Mouse (Mus musculus) hindbrain, embryonic 10.5 days (tissue): ENCODE measurements around the gene Ndufs2. TPM values are rescaled to one million over a fixed set of nuclear protein-coding genes. Genes with fewer than 3 reads are reported as not detected.

ENCODE experiments used
- DNase-seq: peaks from one replicate; pipeline ENCODE4 v3.0.0-alpha.2; 2017; ENCODE audit warnings: low spot score
- H3K27ac ChIP-seq: fragments of 300-500 bp; sonication (generic); 2 replicates; pipeline ENCODE4 v1.5.1; 2016; ENCODE audit warnings: mild to moderate bottlenecking, moderate library complexity
- H3K27me3 ChIP-seq: fragments of 300-500 bp; sonication (generic); 2 replicates; pipeline ENCODE4 v1.6.1; 2016; ENCODE audit warnings: mild to moderate bottlenecking; ENCODE audit not compliant: poor library complexity, insufficient read depth, severe bottlenecking
- H3K36me3 ChIP-seq: fragments of 300-500 bp; sonication (generic); 2 replicates; pipeline ENCODE4 v1.6.1; 2016; ENCODE audit warnings: mild to moderate bottlenecking, moderate library complexity
- H3K4me1 ChIP-seq: fragments of 300-500 bp; sonication (generic); replicated peaks from 2 replicates; pipeline ENCODE4 v1.6.1; 2016; ENCODE audit warnings: mild to moderate bottlenecking
- H3K4me3 ChIP-seq: fragments of 300-500 bp; sonication (generic); 2 replicates; pipeline ENCODE4 v1.5.1; 2016; ENCODE audit warnings: mild to moderate bottlenecking, moderate library complexity
- H3K9me3 ChIP-seq: fragments of 300-500 bp; sonication (generic); 2 replicates; pipeline ENCODE4 v1.6.1; 2016; ENCODE audit warnings: mild to moderate bottlenecking, moderate library complexity
- WGBS: fragments of 180-500 bp; shearing (Covaris S2); methylation state at CpG from one replicate; pipeline ENCODE4 v1.1.7; 2016; 5-methylcytosine and 5-hydroxymethylcytosine counted together
- polyA plus RNA-seq: library from polyadenylated mRNA; unstranded; fragments of >200 nt; fragmentation: Nextera tagmentation; extraction: Ambion mirVana; gene quantifications from 2 replicates; pipeline ENCODE4 v1.2.1, GENCODE M21; 2016

The Ndufs2 gene
- polyA plus RNA-seq, 1 experiment from 2014 or later, result 250 TPM

- Histone ChIP-seq H3K27ac (peak overlapping the region; percentile 29; the same call in 1 of the 2 replicates), H3K4me3 (no peak overlapping the region), H3K9me3 (no peaks in the 10 kb centered on the region), H3K4me1 (peaks cover 19% of the 10 kb centered on the region), H3K27me3 (0 out of 2 replicates have a peak, but pooled peaks cover 3% of the 10 kb centered on the region), H3K36me3 (peaks cover 19% of the 10 kb centered on the region)
- WGBS, result 57% methylated on average over 6 of the region's 6 CpGs
- no peak for DNase-seq
These were observed 21.4 kb downstream of the Ndufs2 start for GRCm38 (mm10) chr1:171229750-171230149.

GRCm38 (mm10) chr1:171227879-171228278 is 23.3 kb downstream of the Ndufs2 start:
- no peak for DNase-seq
- no peak overlapping the region for H3K4me3 ChIP-seq
- WGBS, result 96% methylated on average over 1 of the region's 1 CpGs
- 0 out of 2 replicates have a peak, but pooled peaks cover 3% of the 10 kb centered on the region for H3K27me3 ChIP-seq
- peaks cover 23% of the 10 kb centered on the region for H3K4me1 ChIP-seq
- H3K36me3 ChIP-seq, result 0 out of 2 replicates have a peak, but pooled peaks cover 3% of the 10 kb centered on the region
- H3K9me3 ChIP-seq, result no peaks in the 10 kb centered on the region
- no peak overlapping the region for H3K27ac ChIP-seq

DNA sequence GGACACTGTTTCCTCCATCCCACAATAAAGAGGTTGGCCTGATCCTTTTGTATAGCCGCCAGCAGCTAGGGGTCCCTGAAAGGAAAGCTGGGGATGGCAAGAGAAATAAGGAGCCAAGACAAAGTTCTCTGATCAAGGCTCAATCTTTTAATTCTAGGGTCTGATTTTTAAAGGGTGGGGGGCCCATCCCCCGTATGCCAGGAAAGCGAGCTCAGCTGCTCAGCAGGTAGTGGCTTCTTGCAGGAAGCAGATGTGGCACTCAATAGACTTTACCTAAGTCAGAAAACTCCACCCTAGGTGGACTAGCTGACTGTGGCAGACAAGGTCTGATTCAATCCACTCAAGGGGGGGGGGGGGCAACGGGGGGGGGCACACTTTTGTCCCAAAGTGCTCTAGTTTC is 24.4 kb downstream of the Ndufs2 start:
- H3K4me1 ChIP-seq, result peaks cover 28% of the 10 kb centered on the region
- H3K27ac ChIP-seq, result no peak overlapping the region
- no peak for DNase-seq
- 0 out of 2 replicates have a peak, but pooled peaks cover 3% of the 10 kb centered on the region for H3K27me3 ChIP-seq
- H3K4me3 ChIP-seq, result no peak overlapping the region
- H3K36me3 ChIP-seq, result no peaks in the 10 kb centered on the region
- H3K9me3 ChIP-seq, result no peaks in the 10 kb centered on the region
- 43% methylated on average over 4 of the region's 4 CpGs for WGBS

GRCm38 (mm10) chr1:171224857-171225256 is 26.3 kb downstream of the Ndufs2 start, which contains the start of gene Apoa2:
Gene Apoa2 (plus strand): TSS chr1:171225054.
- Histone ChIP-seq H3K27ac (no peak within 1 kb of the TSS), H3K27me3 (0 out of 2 replicates have a peak, but pooled peaks cover 3% of the 10 kb centered on the region), H3K4me3 (no peak within 1 kb of the TSS), H3K9me3 (no peaks in the 10 kb centered on the region), H3K36me3 (peaks cover 6% of the 10 kb centered on the region), H3K4me1 (peaks cover 28% of the 10 kb centered on the region)
- whole genome bisulfite sequencing, result 81% methylated on average over 5 of the region's 5 CpGs
- no peak for DNase-seq

GRCm38 (mm10) chr1:171223796-171224195 is 27.4 kb downstream of the Ndufs2 start:
- H3K4me3 ChIP-seq, result no peak overlapping the region
- no peak for DNase-seq
- no peak overlapping the region for H3K27ac ChIP-seq
- H3K36me3 ChIP-seq, result peaks cover 17% of the 10 kb centered on the region
- WGBS, result 88% methylated on average over 2 of the region's 2 CpGs
- H3K4me1 ChIP-seq, result peaks cover 25% of the 10 kb centered on the region
- H3K27me3 ChIP-seq, result 0 out of 2 replicates have a peak, but pooled peaks cover 3% of the 10 kb centered on the region
- H3K9me3 ChIP-seq, result no peaks in the 10 kb centered on the region

DNA sequence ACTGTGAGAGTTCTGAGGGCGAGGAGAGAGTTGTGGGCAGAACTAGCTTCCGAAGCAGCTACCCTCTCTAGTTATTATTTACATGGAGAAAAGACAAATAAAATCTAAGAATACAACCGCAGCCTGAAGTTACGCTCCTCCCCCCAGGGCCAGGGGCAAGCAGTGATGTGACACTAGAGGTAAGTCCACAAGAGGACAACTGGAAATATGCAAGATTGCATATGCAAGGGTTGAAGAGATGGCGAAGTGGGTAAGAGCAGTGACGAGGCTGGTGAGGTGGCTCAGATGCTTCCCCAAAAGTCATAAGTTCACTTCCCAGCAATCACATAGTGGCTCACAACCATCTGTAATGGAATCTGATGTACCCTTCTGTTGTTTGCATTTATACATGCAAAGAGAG is 28.0 kb downstream of the Ndufs2 start:
- WGBS, result 82% methylated on average over 6 of the region's 6 CpGs
- peaks cover 23% of the 10 kb centered on the region for H3K36me3 ChIP-seq
- no peaks in the 10 kb centered on the region for H3K9me3 ChIP-seq
- peaks cover 25% of the 10 kb centered on the region for H3K4me1 ChIP-seq
- DNase-seq, result no peak
- peak overlapping the region; percentile 88 for H3K27ac ChIP-seq
- H3K27me3 ChIP-seq, result 0 out of 2 replicates have a peak, but pooled peaks cover 3% of the 10 kb centered on the region
- peak overlapping the region; percentile 71 for H3K4me3 ChIP-seq

GRCm38 (mm10) chr1:171222238-171223155 is 28.7 kb downstream of the Ndufs2 start, which contains the start of gene Tomm40l:
Gene Tomm40l (minus strand): TSS chr1:171222514.
- 0 out of 2 replicates have a peak, but pooled peaks cover 3% of the 10 kb centered on the region for H3K27me3 ChIP-seq

GRCm38 (mm10) chr1:171221281-171222193 is 29.7 kb downstream of the Ndufs2 start:
- WGBS, result 7% methylated on average over 22 of the region's 22 CpGs
- Histone ChIP-seq H3K27ac (peak overlapping the region; percentile 88), H3K9me3 (no peaks in the 10 kb centered on the region), H3K4me3 (peak overlapping the region; percentile 71), H3K27me3 (0 out of 2 replicates have a peak, but pooled peaks cover 3% of the 10 kb centered on the region), H3K36me3 (peaks cover 32% of the 10 kb centered on the region), H3K4me1 (peaks cover 22% of the 10 kb centered on the region)
- DNase-seq, result peak; percentile 30

More at GRCm38 (mm10) chr1:171222238-171223155, 28.7 kb downstream of the Ndufs2 start, which contains the start of gene Tomm40l:
- Histone ChIP-seq H3K9me3 (no peaks in the 10 kb centered on the region), H3K4me1 (peaks cover 25% of the 10 kb centered on the region), H3K36me3 (peaks cover 30% of the 10 kb centered on the region), H3K4me3 (peak within 1 kb of the TSS; percentile 71), H3K27ac (peak within 1 kb of the TSS; percentile 88)
- peak; percentile 93 for DNase-seq
- 1% methylated on average over 28 of the region's 28 CpGs for WGBS

- H3K36me3 ChIP-seq, result peaks cover 32% of the 10 kb centered on the region
- peak overlapping the region; percentile 71 for H3K4me3 ChIP-seq
- peak; percentile 86 for DNase-seq
- WGBS, result 6% methylated on average over 10 of the region's 10 CpGs
- H3K27me3 ChIP-seq, result 0 out of 2 replicates have a peak, but pooled peaks cover 3% of the 10 kb centered on the region
- H3K9me3 ChIP-seq, result no peaks in the 10 kb centered on the region
- H3K27ac ChIP-seq, result peak overlapping the region; percentile 40; the same call in 1 of the 2 replicates
- H3K4me1 ChIP-seq, result peaks cover 22% of the 10 kb centered on the region
These were observed 30.3 kb downstream of the Ndufs2 start for GRCm38 (mm10) chr1:171220871-171221270.

DNA sequence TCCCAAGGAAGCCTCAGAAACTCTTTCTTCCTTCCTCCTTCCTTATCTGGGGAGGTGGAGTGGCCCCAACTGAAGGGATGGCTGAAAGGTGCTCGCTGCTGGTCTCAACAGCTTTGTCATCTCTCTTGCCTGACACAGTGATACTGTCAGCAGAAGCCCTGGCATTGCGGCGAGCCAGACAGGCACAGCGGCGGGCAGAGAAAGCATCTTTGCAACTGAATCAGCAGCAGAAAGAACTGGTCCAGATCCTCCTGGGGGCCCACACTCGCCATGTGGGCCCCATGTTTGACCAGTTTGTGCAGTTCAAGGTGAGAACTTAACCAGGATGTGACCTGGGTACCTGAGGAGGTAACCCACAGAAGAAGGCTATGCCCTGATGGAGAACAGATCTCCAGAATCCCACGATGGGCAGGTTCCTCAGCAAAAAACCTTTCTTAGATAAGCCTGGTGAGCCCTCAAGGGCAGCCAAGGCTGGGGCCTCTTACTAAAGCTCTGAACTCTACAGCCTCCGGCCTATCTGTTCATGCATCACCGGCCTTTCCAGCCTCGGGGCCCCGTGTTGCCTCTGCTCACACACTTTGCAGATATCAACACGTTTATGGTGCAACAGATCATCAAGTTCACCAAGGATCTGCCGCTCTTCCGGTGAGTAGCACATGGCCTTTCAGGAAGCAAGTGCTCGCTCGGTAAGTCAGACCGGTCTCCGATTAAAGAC is 34.8 kb downstream of the Ndufs2 start:
- Histone ChIP-seq H3K4me1 (peaks cover 12% of the 10 kb centered on the region), H3K4me3 (no peak overlapping the region), H3K27me3 (peaks cover 2% of the 10 kb centered on the region; the same call in 1 of the 2 replicates), H3K27ac (no peak overlapping the region), H3K9me3 (no peaks in the 10 kb centered on the region), H3K36me3 (peaks cover 32% of the 10 kb centered on the region)
- 91% methylated on average over 18 of the region's 18 CpGs for WGBS
- DNase-seq, result no peak

GRCm38 (mm10) chr1:171213801-171214496 is 37.2 kb downstream of the Ndufs2 start, which contains the start of gene Nr1i3:
Gene Nr1i3 (plus strand): TSS chr1:171213970.
- H3K4me1 ChIP-seq, result peaks cover 7% of the 10 kb centered on the region; the same call in 1 of the 2 replicates
- WGBS, result 70% methylated on average over 10 of the region's 10 CpGs
- no peak for DNase-seq
- no peaks in the 10 kb centered on the region for H3K9me3 ChIP-seq
- peaks cover 17% of the 10 kb centered on the region for H3K36me3 ChIP-seq
- H3K27ac ChIP-seq, result no peak within 1 kb of the TSS
- no peak within 1 kb of the TSS for H3K4me3 ChIP-seq
- peaks cover 2% of the 10 kb centered on the region; the same call in 1 of the 2 replicates for H3K27me3 ChIP-seq
